Mouse (Mus musculus) liver, adult (tissue): Measurements from ENCODE around the gene Tas2r118.

Source experiments
- GATA4 ChIP-seq: IDR thresholded peaks from 2 replicates; pipeline ENCODE4 v1.6.1; 2014; ENCODE audit warnings: mild to moderate bottlenecking, low read length; ENCODE audit not compliant: insufficient replicate concordance

Gene Tas2r118

DNA sequence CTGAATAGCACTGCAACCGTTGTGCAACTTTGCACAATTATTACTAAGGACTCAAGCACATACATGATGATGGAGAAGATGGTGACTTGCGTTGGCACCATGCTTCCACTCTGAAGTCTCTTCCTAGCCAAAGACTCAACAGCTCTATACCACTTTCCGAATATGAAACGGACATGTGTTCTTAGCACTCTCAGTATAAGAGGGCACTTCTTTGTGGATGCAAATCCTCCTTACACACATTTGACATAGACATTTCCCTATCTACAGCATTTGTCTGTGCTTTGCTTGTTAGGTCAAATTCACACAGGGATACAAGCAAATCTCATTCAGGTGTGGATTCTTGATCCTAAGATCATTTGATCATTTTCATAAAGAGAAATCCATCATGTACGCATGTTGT, at the start of gene Tas2r118:
TSS of gene Tas2r118 (minus strand) at position 101 of the 400 bp plus-strand sequence.
- TF ChIP-seq GATA4 = no peak

DNA sequence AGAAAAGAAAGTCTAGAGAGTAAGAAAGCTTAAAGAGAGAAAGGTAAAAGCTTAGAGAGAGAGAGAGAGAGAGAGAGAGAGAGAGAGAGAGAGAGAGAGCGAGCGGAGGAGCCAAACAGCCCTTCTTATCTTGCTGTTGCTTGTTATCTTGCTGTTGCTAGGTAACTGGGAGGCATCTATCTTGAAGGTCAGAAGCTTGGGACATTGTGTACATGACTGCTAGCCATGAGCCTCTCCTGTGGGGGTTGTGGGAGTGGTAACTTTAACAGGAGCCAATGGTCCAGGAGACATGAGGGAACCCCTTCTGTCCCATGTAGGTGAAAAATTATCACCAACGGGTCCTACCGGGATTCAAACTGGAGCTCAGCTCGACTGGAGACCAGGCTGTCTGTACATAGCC, 48.5 kb upstream of the Tas2r118 start:
- no peak for TF ChIP-seq GATA4

DNA sequence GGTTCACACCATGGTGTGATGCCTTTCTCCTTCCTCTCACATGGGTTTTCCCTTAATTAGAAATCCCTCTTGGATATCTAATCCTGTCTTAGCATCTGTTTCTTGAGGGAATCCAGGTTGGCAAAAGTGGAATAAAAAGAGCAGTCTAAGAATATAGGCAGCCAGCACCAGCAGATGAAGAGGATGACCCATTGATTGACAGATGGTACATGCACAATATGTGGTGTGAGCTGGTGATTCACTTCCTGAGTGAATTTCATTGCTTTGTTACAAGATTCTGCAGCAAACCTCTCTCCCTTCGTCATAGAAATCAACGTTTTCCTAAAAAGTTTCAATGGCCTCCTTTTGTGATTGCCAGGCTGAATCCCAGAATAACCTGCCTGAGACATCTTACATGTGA, 23.4 kb upstream of the Tas2r118 start:
- no peak for TF ChIP-seq GATA4

DNA sequence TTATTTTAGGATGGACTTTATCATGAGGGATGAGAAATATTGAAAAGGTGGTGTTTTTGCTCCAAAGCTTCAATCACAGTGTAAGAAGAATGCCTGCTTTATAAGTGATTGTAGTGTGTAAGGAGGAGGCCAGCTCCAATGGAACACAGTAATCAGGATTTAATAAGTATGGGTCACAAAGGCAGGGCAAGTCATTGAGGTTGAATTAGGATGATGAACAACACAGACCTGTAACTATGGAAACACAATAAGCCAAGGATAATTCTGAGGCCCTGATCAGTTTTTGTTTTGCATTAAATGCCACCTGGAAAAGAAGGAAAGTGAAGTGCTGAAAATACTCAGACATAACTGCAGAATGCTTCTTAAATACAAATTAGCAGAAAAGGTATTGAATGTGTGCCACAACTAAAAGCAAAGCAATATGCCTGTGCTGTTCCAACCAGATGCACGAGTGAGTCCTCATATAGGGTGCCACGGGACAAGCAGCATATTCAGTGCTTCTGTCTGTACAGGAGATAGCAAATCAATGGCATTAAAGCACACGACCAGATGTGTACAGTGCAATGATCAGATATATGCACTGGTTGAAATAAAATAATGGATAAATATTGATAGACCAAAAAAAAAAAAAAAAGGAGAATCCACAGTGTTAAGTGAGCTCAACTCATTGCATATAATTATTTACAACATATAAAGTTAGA, 21.0 kb upstream of the Tas2r118 start:
- TF ChIP-seq GATA4 = no peak

DNA sequence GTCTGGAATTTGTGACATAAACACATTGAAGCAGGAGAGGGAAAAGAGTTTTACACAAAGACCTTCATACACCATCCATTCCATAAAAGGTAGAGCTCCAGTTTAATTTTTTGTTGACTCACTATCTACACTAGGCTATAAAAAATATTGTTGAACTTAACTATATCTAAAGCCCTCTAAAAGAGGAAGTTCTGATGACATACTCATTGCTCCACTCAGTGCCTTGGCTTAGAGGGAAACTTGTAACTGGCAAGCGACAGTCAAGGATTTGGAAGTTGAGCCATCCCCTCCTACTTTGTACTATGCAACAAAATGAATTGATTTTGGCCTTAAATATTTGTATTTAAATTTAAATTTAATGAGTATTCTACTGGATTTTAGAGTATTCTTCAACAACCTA, 16.4 kb upstream of the Tas2r118 start:
- no peak for TF ChIP-seq GATA4

DNA sequence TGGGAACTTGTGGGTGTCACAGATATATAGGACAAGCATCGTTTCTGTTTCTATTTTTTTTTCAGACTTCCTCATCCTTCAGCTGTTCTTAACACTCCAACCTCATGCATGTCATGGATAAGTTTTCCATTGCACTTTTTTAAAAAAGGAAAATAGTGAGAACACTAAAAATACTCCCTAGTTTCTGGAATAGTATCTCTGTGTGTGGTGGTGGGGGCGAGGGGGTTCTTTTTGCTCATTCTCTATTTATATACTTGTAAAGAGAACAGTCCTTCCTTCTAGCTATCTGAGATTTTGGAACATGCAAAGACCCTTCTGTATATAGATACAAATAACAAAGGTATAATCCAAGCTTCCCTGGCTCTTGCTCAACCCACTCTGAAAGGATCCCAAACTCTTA, 2.9 kb downstream of the Tas2r118 start:
- TF ChIP-seq GATA4 = no peak

DNA sequence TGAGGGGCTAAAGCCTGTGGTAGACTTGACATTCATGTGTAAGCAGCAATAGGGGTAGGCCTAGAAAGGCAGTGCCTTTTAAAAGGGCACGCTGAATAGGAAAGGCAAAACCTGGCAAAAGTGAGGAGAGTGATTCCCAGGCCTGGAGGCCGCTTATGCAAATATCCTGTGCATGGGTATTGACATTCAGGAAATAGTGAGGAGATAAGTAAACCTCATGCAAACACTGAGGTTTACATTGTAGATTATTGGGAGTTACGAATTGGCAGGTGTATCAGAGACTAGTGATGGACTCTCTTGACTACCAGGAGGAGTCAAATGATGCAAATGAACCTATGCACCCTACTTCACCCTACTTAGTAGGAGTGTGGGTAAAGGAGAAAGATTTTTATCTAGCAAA, 3.9 kb downstream of the Tas2r118 start:
- no peak for TF ChIP-seq GATA4

DNA sequence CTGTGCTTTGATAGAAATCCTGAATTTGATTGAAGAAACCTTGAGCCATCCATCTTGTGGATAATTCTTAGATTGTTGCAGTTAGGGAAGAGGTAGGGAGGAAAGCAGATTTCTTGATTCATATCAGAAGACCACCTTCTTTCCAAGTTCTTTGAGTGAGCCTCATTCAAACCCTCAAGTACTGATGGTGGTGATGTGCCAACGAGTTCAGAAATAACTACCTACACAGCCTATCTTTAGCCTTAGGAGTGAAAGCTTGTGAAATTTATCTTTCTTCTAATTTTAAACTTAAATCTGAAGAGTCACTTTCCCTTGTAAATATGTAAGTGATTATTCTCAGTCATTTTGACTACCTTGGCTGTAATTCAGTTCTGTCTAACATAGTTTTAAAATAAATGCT, 6.1 kb downstream of the Tas2r118 start:
- no peak for TF ChIP-seq GATA4

DNA sequence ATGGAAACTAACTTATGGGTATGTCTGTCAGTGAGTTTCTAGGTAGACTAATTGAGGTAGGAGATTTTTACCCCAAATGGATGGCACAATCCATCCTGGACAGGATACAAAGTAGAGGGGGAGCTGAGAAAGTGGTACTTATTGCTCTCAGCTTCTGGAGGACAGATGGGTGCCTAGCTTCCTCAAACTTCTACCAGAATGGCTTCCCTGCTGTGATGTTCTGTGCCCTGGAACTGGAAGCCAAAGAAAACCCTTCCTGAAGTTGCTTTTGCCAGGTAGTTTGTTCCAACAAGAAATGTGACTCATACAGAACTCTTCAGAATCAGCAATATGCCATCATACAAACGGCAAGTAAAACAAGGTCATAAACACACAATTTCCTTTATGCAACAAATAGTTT, 29.1 kb downstream of the Tas2r118 start:
- no peak for TF ChIP-seq GATA4

DNA sequence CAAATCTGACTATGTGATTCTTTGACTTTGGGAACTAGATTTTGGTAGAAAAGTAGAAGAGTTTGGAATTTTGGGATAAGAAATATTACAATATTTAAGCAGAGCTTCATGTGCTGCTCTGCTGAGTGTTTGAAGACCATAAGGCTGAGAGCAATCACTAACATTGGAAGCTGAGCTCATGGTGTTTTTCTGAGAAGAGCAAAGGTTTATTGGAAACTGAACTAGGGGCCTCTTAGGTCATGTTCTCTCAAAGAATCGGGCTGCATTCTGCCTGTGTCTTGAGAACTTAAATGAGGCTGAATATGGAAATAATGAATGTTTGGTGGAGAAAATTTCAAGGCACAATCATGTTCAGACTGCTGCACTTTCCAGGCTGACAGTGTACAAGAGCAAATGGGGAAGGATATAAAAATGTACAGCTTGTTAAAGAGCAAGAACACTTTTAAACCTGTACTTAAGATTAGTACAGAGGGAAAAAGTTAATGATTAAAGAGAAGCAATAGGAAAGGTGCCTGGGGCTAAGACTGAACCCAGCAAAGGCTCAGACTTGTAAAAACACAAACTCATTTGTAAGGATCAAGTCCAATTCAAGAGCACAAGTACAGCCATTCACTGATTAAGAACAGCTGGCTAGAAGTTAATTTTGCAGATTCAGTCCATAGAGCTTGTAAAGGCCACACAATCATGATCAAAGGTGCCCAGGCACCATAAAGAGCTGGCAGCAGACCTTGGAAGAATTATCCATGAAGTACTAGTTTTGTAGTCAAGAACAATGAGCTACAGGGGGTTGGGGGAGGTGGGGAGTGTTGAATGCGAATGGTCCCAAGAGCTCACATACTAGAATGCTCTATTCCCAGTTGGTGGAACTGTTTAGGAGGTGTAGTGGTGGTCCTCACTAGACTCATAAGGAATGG, 31.0 kb downstream of the Tas2r118 start:
- TF ChIP-seq GATA4 = no peak

DNA sequence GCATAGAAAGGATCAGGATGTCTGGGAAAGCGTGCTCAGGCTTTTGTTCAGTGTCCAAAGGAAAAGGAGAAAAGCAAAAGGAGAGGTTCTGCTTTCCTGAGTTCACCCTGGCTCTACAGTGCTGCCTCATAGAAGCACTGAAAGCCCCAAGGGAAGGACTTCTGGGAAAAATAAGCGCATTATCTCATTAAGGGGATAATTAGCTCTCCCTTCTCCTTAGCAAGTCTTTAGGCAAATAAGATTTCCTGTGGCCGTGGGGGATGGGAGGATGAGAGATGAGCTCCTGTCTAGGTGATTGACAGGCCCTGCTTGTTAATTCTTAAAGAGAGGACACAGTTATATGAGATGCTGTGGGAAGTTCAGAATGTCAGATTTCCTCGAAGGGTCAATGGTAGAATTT, 33.4 kb downstream of the Tas2r118 start:
- TF ChIP-seq GATA4 = no peak

DNA sequence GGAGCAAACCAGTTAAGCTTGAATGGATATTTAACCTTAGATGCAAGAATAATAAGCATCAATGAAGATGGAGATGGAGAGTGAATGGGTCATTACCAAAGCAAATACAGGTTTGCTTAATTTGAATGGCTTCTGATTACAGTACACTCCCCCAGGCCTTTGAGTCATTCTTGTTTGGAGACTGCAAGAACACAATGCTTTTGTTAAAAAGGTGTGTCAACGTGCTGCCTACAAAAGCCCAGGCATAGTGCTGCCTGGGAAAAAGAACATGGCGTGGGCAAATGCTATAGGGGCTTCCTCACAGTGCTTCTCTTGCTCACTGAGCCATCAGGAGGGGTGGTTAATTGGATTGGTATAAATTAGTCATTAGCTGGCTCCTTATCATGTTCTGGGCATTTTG, 46.1 kb downstream of the Tas2r118 start:
- TF ChIP-seq GATA4 = no peak
